Mouse (Mus musculus) spleen, adult 2 months (tissue): ENCODE results near the gene Strip1.

ENCODE experiments used
- CTCF ChIP-seq: fragments of 200-500 bp; IDR thresholded peaks from 2 replicates; pipeline ENCODE4 v1.5.1; 2011; ENCODE audit warnings: mild to moderate bottlenecking, inconsistent platforms; ENCODE audit not compliant: insufficient read depth, insufficient read length, insufficient replicate concordance; ENCODE audit errors: extremely low read depth
- POLR2A ChIP-seq: fragments of 200-500 bp; IDR thresholded peaks from 2 replicates; pipeline ENCODE4 v1.6.1; 2011; ENCODE audit warnings: low read depth, low read length, inconsistent platforms

- TF ChIP-seq POLR2A: no peak
- TF ChIP-seq CTCF: no peak
Measured at GRCm38 (mm10) chr3:107607221-107607620, 24.3 kb downstream of the Strip1 start.
